In genomic region chr7:122066102-122066944, GRCm38 (mm10) we compare ENCODE assay signal across 8 mouse cellular contexts. TPM values are rescaled to one million over a fixed set of nuclear protein-coding genes. Genes with fewer than 3 reads are reported as not detected.
DNase-seq lines count a peak whose midpoint lies in the region; ATAC-seq and TF ChIP-seq lines count a peak whose summit lies in the region.

No protein-coding gene starts in this region.

- H3K79me2 ChIP-seq in heart, adult 2 months (replicated peaks; ENCODE audit: control insufficient read depth, insufficient read depth, low read length): peaks cover 6% of the 10 kb centered on the region

- H3K4me3 ChIP-seq in heart, adult 2 months: peak overlapping the region; percentile 73
- peak overlapping the region; percentile 99 for H3K4me3 ChIP-seq in embryonic facial prominence, embryonic 10.5 days
- peak overlapping the region; percentile 97 for H3K4me3 ChIP-seq in intestine, postnatal 0 days (ENCODE audit: low read depth, low read length)
- peak overlapping the region; percentile 100 for H3K4me3 ChIP-seq in neural tube, embryonic 14.5 days (ENCODE audit: low read depth, low read length)

- H3K27me3 ChIP-seq in heart, adult 2 months (ENCODE audit: control insufficient read depth, insufficient read depth, low read length): no peaks in the 10 kb centered on the region
- no peaks in the 10 kb centered on the region for H3K27me3 ChIP-seq in embryonic facial prominence, embryonic 10.5 days (replicated peaks; ENCODE audit: low read depth, poor library complexity, severe bottlenecking)
- H3K27me3 ChIP-seq in intestine, postnatal 0 days (replicated peaks; ENCODE audit: control insufficient read depth, insufficient read depth, low read length): no peaks in the 10 kb centered on the region
- H3K27me3 ChIP-seq in neural tube, embryonic 14.5 days (ENCODE audit: control insufficient read depth, insufficient read depth, low read length): no peaks in the 10 kb centered on the region

- peak overlapping the region; percentile 98 for H3K27ac ChIP-seq in heart, adult 2 months
- H3K27ac ChIP-seq in embryonic facial prominence, embryonic 10.5 days (replicated peaks): peak overlapping the region; percentile 93
- H3K27ac ChIP-seq in intestine, postnatal 0 days (ENCODE audit: low read depth, low read length): peak overlapping the region; percentile 92
- peak overlapping the region; percentile 92 for H3K27ac ChIP-seq in neural tube, embryonic 14.5 days (ENCODE audit: low read depth, low read length)

- H3K9ac ChIP-seq in heart, adult 2 months (ENCODE audit: low read depth, low read length): peak overlapping the region; percentile 61
- peak overlapping the region; percentile 98 for H3K9ac ChIP-seq in intestine, postnatal 0 days (ENCODE audit: low read depth, low read length)
- peak overlapping the region; percentile 95 for H3K9ac ChIP-seq in neural tube, embryonic 14.5 days (replicated peaks; ENCODE audit: low read depth, low read length)

- no peak for TF ChIP-seq CTCF in heart, adult 2 months (IDR thresholded peaks at IDR 0.05)
- TF ChIP-seq CTCF in intestine, postnatal 0 days (IDR thresholded peaks at IDR 0.05; ENCODE audit: low read depth): no peak

- TF ChIP-seq EP300 in heart, adult 2 months (IDR thresholded peaks at IDR 0.05; ENCODE audit: insufficient read depth, low read depth, low read length): 0 out of 2 replicates have a peak, but pooled peaks have one; percentile 10

- peak overlapping the region; percentile 93 for H3K4me2 ChIP-seq in intestine, postnatal 0 days (replicated peaks; ENCODE audit: low read depth)
- H3K4me2 ChIP-seq in neural tube, embryonic 14.5 days (ENCODE audit: low read depth, low read length): peak overlapping the region; percentile 84

- 9% methylated on average over 31 of the region's 31 CpGs for WGBS in heart, adult 2 months
- WGBS in embryonic facial prominence, embryonic 10.5 days: 22% methylated on average over 31 of the region's 31 CpGs
- 8% methylated on average over 31 of the region's 31 CpGs for WGBS in intestine, postnatal 0 days
- WGBS in neural tube, embryonic 14.5 days: 21% methylated on average over 31 of the region's 31 CpGs

- intact Hi-C loops in heart, adult 2 months (cut with DNase I): loop anchor here (2.0 to 5.0 kb wide), 3 partner anchors 22 to 84 kb away; partner anchors contain the start of genes Cog7, Dctn5 and Palb2
- intact Hi-C loops in heart, postnatal 25 days (cut with DNase I): loop anchor here (5.0 kb wide), 1 partner anchor 84 kb away; the partner anchor contains the start of gene Cog7

- H3K9me3 ChIP-seq in embryonic facial prominence, embryonic 10.5 days: no peaks in the 10 kb centered on the region
- no peaks in the 10 kb centered on the region for H3K9me3 ChIP-seq in intestine, postnatal 0 days (ENCODE audit: control insufficient read depth)
- no peaks in the 10 kb centered on the region for H3K9me3 ChIP-seq in neural tube, embryonic 14.5 days (ENCODE audit: control insufficient read depth, low read length)

- peaks cover 8% of the 10 kb centered on the region for H3K4me1 ChIP-seq in heart, adult 2 months (ENCODE audit: control insufficient read depth, insufficient read depth, low read length)
- H3K4me1 ChIP-seq in embryonic facial prominence, embryonic 10.5 days: peaks cover 29% of the 10 kb centered on the region
- H3K4me1 ChIP-seq in intestine, postnatal 0 days (replicated peaks; ENCODE audit: control insufficient read depth, insufficient read depth, low read length): peaks cover 15% of the 10 kb centered on the region; the same call in 1 of the 2 replicates
- H3K4me1 ChIP-seq in neural tube, embryonic 14.5 days (ENCODE audit: control insufficient read depth, insufficient read depth, low read length): peaks cover 22% of the 10 kb centered on the region

- TF ChIP-seq POLR2A in heart, adult 2 months (IDR thresholded peaks at IDR 0.05; ENCODE audit: insufficient read depth, low read depth, low read length): peak; percentile 51; the same call in 1 of the 2 replicates

- ATAC-seq in intestine, postnatal 0 days: 0 out of 2 replicates have a peak, but pooled peaks have one; percentile 1
- no peak; the same call in 1 of the 2 replicates for ATAC-seq in neural tube, embryonic 14.5 days (ENCODE audit: low read depth)
- no peak; the same call in 1 of the 2 replicates for ATAC-seq in monocyte, adult 5-6 weeks (replicated peaks; ENCODE audit: insufficient number of reproducible peaks, low FRiP score, low TSS enrichment, poor library complexity, severe bottlenecking)

- H3K36me3 ChIP-seq in heart, adult 2 months (ENCODE audit: control insufficient read depth, insufficient read depth, low read length): peaks cover 29% of the 10 kb centered on the region
- H3K36me3 ChIP-seq in embryonic facial prominence, embryonic 10.5 days (replicated peaks): peaks cover 46% of the 10 kb centered on the region
- 0 out of 2 replicates have a peak, but pooled peaks cover 3% of the 10 kb centered on the region for H3K36me3 ChIP-seq in intestine, postnatal 0 days (ENCODE audit: control insufficient read depth, insufficient read depth)
- peaks cover 5% of the 10 kb centered on the region; the same call in 1 of the 2 replicates for H3K36me3 ChIP-seq in neural tube, embryonic 14.5 days (ENCODE audit: control insufficient read depth, insufficient read depth, low read length)

- DNase-seq in heart, adult 2 months: no peak
- DNase-seq in heart, postnatal 25 days (ENCODE audit: low spot score): no peak
- peak; percentile 58 for DNase-seq in 416B (ENCODE audit: low read depth)
- no peak for DNase-seq in embryonic facial prominence, embryonic 10.5 days (ENCODE audit: low spot score)
- no peak for DNase-seq in layer of hippocampus, adult 11-12 months (ENCODE audit: low spot score)

RNA-seq across cellular contexts. Expression of gene Ubfd1, which starts 0.7 kb away (rescaled TPM):
- 10 to 100 TPM; 30.4 to 37.2 TPM for total RNA-seq in heart, adult 2 months (2021)
- 17.8 and 27.6 TPM in 2 replicates for polyA plus RNA-seq in heart, adult 2 months (2012; rRNA removed)
- 10 to 100 TPM; 35.0 to 38.6 TPM for total RNA-seq in heart, postnatal 25 days (2021)
- 74.8 and 75.0 TPM in 2 replicates for polyA plus RNA-seq in embryonic facial prominence, embryonic 10.5 days (2016; fragmentation: Nextera tagmentation; extraction: Ambion mirVana)
- 26.3 and 29.3 TPM in 2 replicates for polyA plus RNA-seq in intestine, postnatal 0 days (2015; fragmentation: Nextera tagmentation; extraction: Ambion mirVana)
- polyA plus RNA-seq in neural tube, embryonic 14.5 days (2014; fragmentation: Nextera tagmentation; extraction: Ambion mirVana): 98.4 and 102 TPM in 2 replicates
- total RNA-seq in monocyte, adult 5-6 weeks (2017): 24.5 to 31.7 TPM (median 31.1 TPM) in 3 replicates

RNA-seq across cellular contexts. Expression of gene Ears2, which starts 0.7 kb away (rescaled TPM):
- 10 to 100 TPM; 11.8 to 12.9 TPM for total RNA-seq in heart, adult 2 months (2021)
- polyA plus RNA-seq in heart, adult 2 months (2012; rRNA removed): 10.6 and 11.8 TPM in 2 replicates
- 10 to 100 TPM; 11.3 to 12.6 TPM for total RNA-seq in heart, postnatal 25 days (2021)
- 16.4 and 18.4 TPM in 2 replicates for polyA plus RNA-seq in embryonic facial prominence, embryonic 10.5 days (2016; fragmentation: Nextera tagmentation; extraction: Ambion mirVana)
- 7.1 and 8.0 TPM in 2 replicates for polyA plus RNA-seq in intestine, postnatal 0 days (2015; fragmentation: Nextera tagmentation; extraction: Ambion mirVana)
- polyA plus RNA-seq in neural tube, embryonic 14.5 days (2014; fragmentation: Nextera tagmentation; extraction: Ambion mirVana): 10.7 and 11.2 TPM in 2 replicates
- total RNA-seq in monocyte, adult 5-6 weeks (2017): 3.5 to 4.4 TPM (median 3.8 TPM) in 3 replicates

RNA-seq across cellular contexts. Expression of gene Ndufab1, which starts 35.4 kb away (rescaled TPM):
- 1,000 to 10,000 TPM; 1,546 to 1,742 TPM for total RNA-seq in heart, adult 2 months (2021)
- 502 and 847 TPM in 2 replicates for polyA plus RNA-seq in heart, adult 2 months (2012; rRNA removed)
- total RNA-seq in heart, postnatal 25 days (2021): 1,000 to 10,000 TPM; 1,585 to 1,678 TPM
- 763 and 789 TPM in 2 replicates for polyA plus RNA-seq in embryonic facial prominence, embryonic 10.5 days (2016; fragmentation: Nextera tagmentation; extraction: Ambion mirVana)
- polyA plus RNA-seq in intestine, postnatal 0 days (2015; fragmentation: Nextera tagmentation; extraction: Ambion mirVana): 956 and 957 TPM in 2 replicates
- polyA plus RNA-seq in neural tube, embryonic 14.5 days (2014; fragmentation: Nextera tagmentation; extraction: Ambion mirVana): 725 and 732 TPM in 2 replicates
- total RNA-seq in monocyte, adult 5-6 weeks (2017): 15.4 to 65.3 TPM (median 30.7 TPM) in 3 replicates

RNA-seq across cellular contexts. Expression of gene Gga2, which starts 45.3 kb away (rescaled TPM):
- 10 to 100 TPM; 25.3 to 28.5 TPM for total RNA-seq in heart, adult 2 months (2021)
- polyA plus RNA-seq in heart, adult 2 months (2012; rRNA removed): 25.7 and 30.1 TPM in 2 replicates
- 10 to 100 TPM; 25.7 to 26.9 TPM for total RNA-seq in heart, postnatal 25 days (2021)
- 111 and 124 TPM in 2 replicates for polyA plus RNA-seq in embryonic facial prominence, embryonic 10.5 days (2016; fragmentation: Nextera tagmentation; extraction: Ambion mirVana)
- polyA plus RNA-seq in intestine, postnatal 0 days (2015; fragmentation: Nextera tagmentation; extraction: Ambion mirVana): 59.9 and 71.1 TPM in 2 replicates
- polyA plus RNA-seq in neural tube, embryonic 14.5 days (2014; fragmentation: Nextera tagmentation; extraction: Ambion mirVana): 25.7 and 46.6 TPM in 2 replicates
- 6.1 to 7.8 TPM (median 7.4 TPM) in 3 replicates for total RNA-seq in monocyte, adult 5-6 weeks (2017)
